Mouse (Mus musculus): Measurements from ENCODE around the gene Acot1. TPM values are rescaled to one million over a fixed set of nuclear protein-coding genes. Genes with fewer than 3 reads are reported as not detected.

The Acot1 gene
- total RNA-seq, 2 experiments from 2014 or later: 4.4 TPM; not detected in 1

- no peak for ATAC-seq (replicated peaks; ENCODE audit: low FRiP score, low TSS enrichment, poor library complexity, severe bottlenecking)
Observed at GRCm38 (mm10) chr12:84053173-84053572, 43.9 kb downstream of the Acot1 start.

- ATAC-seq (replicated peaks; ENCODE audit: low FRiP score, low TSS enrichment, poor library complexity, severe bottlenecking): no peak
Observed at GRCm38 (mm10) chr12:84053679-84054391, 44.5 kb downstream of the Acot1 start.

- peak; percentile 67 for ATAC-seq (replicated peaks; ENCODE audit: low FRiP score, low TSS enrichment, poor library complexity, severe bottlenecking)
Observed at GRCm38 (mm10) chr12:84060946-84061345, 51.7 kb downstream of the Acot1 start.

- ATAC-seq (replicated peaks; ENCODE audit: low FRiP score, low TSS enrichment, poor library complexity, severe bottlenecking): no peak
Observed at GRCm38 (mm10) chr12:84062336-84062735, 53.0 kb downstream of the Acot1 start.

GRCm38 (mm10) chr12:84063228-84063627, 53.9 kb downstream of the Acot1 start:
- no peak for ATAC-seq (replicated peaks; ENCODE audit: low FRiP score, low TSS enrichment, poor library complexity, severe bottlenecking)

GRCm38 (mm10) chr12:84063833-84064232, 54.5 kb downstream of the Acot1 start:
- no peak for ATAC-seq (replicated peaks; ENCODE audit: low FRiP score, low TSS enrichment, poor library complexity, severe bottlenecking)

GRCm38 (mm10) chr12:84064621-84065020, 55.3 kb downstream of the Acot1 start:
- no peak for ATAC-seq (replicated peaks; ENCODE audit: low FRiP score, low TSS enrichment, poor library complexity, severe bottlenecking)

GRCm38 (mm10) chr12:84067752-84068151, 58.5 kb downstream of the Acot1 start:
- no peak for ATAC-seq (replicated peaks; ENCODE audit: low FRiP score, low TSS enrichment, poor library complexity, severe bottlenecking)

Other genes with a start within 250 kb of the Acot1 start
- not detected in 2 replicates for gene Papln, start 245.9 kb upstream of the Acot1 start, total RNA-seq (2014; fragmentation: Nextera tagmentation)
- gene Papln, start 245.9 kb upstream of the Acot1 start, total RNA-seq (2017): not detected in 2 replicates
- 14.6 and 24.8 TPM in 2 replicates for gene Numb, start 87.6 kb upstream of the Acot1 start, total RNA-seq (2014; fragmentation: Nextera tagmentation)
- 8.8 and 11.7 TPM in 2 replicates for gene Numb, start 87.6 kb upstream of the Acot1 start, total RNA-seq (2017)
- gene Riox1, start 58.9 kb upstream of the Acot1 start, total RNA-seq (2014; fragmentation: Nextera tagmentation): 15.3 and 18.2 TPM in 2 replicates
- gene Riox1, start 58.9 kb upstream of the Acot1 start, total RNA-seq (2017): 12.5 and 15.5 TPM in 2 replicates
- not detected in 2 replicates for gene Heatr4, start 24.6 kb upstream of the Acot1 start, total RNA-seq (2014; fragmentation: Nextera tagmentation)
- not detected in 2 replicates for gene Heatr4, start 24.6 kb upstream of the Acot1 start, total RNA-seq (2017)
- 10.3 and 11.5 TPM in 2 replicates for gene Acot2, start 21.6 kb upstream of the Acot1 start, total RNA-seq (2014; fragmentation: Nextera tagmentation)
- 17.8 and 18.6 TPM in 2 replicates for gene Acot2, start 21.6 kb upstream of the Acot1 start, total RNA-seq (2017)
- gene Acot4, start 28.9 kb downstream of the Acot1 start, total RNA-seq (2014; fragmentation: Nextera tagmentation): not detected in 2 replicates
- 0.19 TPM in 1 of 2 replicates, not detected in the other for gene Acot4, start 28.9 kb downstream of the Acot1 start, total RNA-seq (2017)
- gene Gm49366, start 29.4 kb downstream of the Acot1 start, total RNA-seq (2014; fragmentation: Nextera tagmentation): not detected in 2 replicates
- gene Gm49366, start 29.4 kb downstream of the Acot1 start, total RNA-seq (2017): not detected in 2 replicates
- not detected in 2 replicates for gene Acot3, start 42.7 kb downstream of the Acot1 start, total RNA-seq (2014; fragmentation: Nextera tagmentation)
- gene Acot3, start 42.7 kb downstream of the Acot1 start, total RNA-seq (2017): not detected in 2 replicates
- not detected in 2 replicates for gene Acot5, start 59.8 kb downstream of the Acot1 start, total RNA-seq (2014; fragmentation: Nextera tagmentation)
- not detected in 2 replicates for gene Acot5, start 59.8 kb downstream of the Acot1 start, total RNA-seq (2017)
- 6.9 and 11.3 TPM in 2 replicates for gene Acot6, start 91.2 kb downstream of the Acot1 start, total RNA-seq (2014; fragmentation: Nextera tagmentation)
- gene Acot6, start 91.2 kb downstream of the Acot1 start, total RNA-seq (2017): 4.1 and 4.7 TPM in 2 replicates
- 0.26 and 3.9 TPM in 2 replicates for gene Dnal1, start 104.9 kb downstream of the Acot1 start, total RNA-seq (2014; fragmentation: Nextera tagmentation)
- 1.4 and 2.3 TPM in 2 replicates for gene Dnal1, start 104.9 kb downstream of the Acot1 start, total RNA-seq (2017)
- gene Pnma1, start 139.0 kb downstream of the Acot1 start, total RNA-seq (2014; fragmentation: Nextera tagmentation): not detected in 2 replicates
- 1.2 TPM in 1 of 2 replicates, not detected in the other for gene Pnma1, start 139.0 kb downstream of the Acot1 start, total RNA-seq (2017)
- gene Elmsan1, start 209.4 kb downstream of the Acot1 start, total RNA-seq (2014; fragmentation: Nextera tagmentation): 29.6 and 42.1 TPM in 2 replicates
- gene Elmsan1, start 209.4 kb downstream of the Acot1 start, total RNA-seq (2017): 12.9 and 13.2 TPM in 2 replicates

All from megakaryocyte-erythroid progenitor cell, adult 5-6 weeks (primary cell).